29 mouse cellular contexts compared by ENCODE assay signal in the genomic region with DNA sequence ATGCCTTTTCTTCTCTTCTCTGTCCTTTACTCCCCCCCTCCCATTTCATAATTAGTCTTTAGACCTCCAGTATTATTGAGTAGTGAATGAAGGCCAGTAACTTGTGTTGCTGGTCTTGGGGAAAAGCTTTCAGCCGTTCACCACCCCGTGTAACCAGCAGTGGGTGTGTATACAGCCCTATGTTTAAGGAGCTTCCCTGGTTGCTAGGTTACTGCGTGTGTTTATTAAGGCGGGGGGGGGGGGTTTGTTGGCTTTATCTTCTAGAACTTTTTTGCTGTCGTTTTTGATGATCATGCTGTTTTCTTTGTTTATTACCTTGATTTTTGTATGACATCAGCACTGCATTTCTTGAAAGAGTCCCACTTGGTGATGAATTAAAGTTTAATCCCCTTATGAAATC.
DNase-seq lines count a peak whose midpoint lies in the region; ATAC-seq lines count a peak whose summit lies in the region.
"Had no signal": no experiment of that assay in that cellular context is flagged by ENCODE, and none has a peak within 500 bp of the region (broad histone marks: within the 10 kb centered on the region; RNA-seq: fewer than 3 reads in every experiment).

No protein-coding gene starts in this region.

- H3K27ac ChIP-seq in embryonic facial prominence, embryonic 11.5 days (replicated peaks; ENCODE audit: low read depth, low read length), result no peak overlapping the region
- no peak overlapping the region for H3K27ac ChIP-seq in embryonic facial prominence, embryonic 10.5 days (replicated peaks)
- no peak overlapping the region for H3K27ac ChIP-seq in hindbrain, embryonic 10.5 days
- H3K27ac ChIP-seq: heart, adult 2 months; heart, embryonic 15.5 days; hindbrain, embryonic 14.5 days; hindbrain, postnatal 0 days had no signal

- peaks cover 3% of the 10 kb centered on the region for H3K36me3 ChIP-seq in embryonic facial prominence, embryonic 11.5 days (replicated peaks; ENCODE audit: control insufficient read depth, insufficient read depth, low read depth, low read length)
- peaks cover 67% of the 10 kb centered on the region for H3K36me3 ChIP-seq in embryonic facial prominence, embryonic 10.5 days (replicated peaks)
- peaks cover 54% of the 10 kb centered on the region for H3K36me3 ChIP-seq in hindbrain, embryonic 10.5 days

- H3K9ac ChIP-seq in embryonic facial prominence, embryonic 11.5 days (replicated peaks; ENCODE audit: low read length), result no peak overlapping the region
- H3K9ac ChIP-seq: forebrain, postnatal 0 days; heart, embryonic 12.5 days; heart, embryonic 15.5 days; hindbrain, embryonic 14.5 days had no signal

- peak; percentile 25 for DNase-seq in embryonic facial prominence, embryonic 11.5 days (ENCODE audit: low spot score)
- DNase-seq in embryonic facial prominence, embryonic 10.5 days (ENCODE audit: low spot score), result no peak
- DNase-seq in CD4-positive helper T cell, adult 2 months (ENCODE audit: low read depth, low spot score), result peak; percentile 45
- peak; percentile 76 for DNase-seq in induced T-regulatory cell, adult 2 months (ENCODE audit: low read depth)
- DNase-seq in hindbrain, embryonic 10.5 days (ENCODE audit: low spot score), result no peak
- DNase-seq in testis, postnatal 14 days (ENCODE audit: low spot score), result no peak
- no peak for DNase-seq in gastrocnemius, adult 8-10 months (ENCODE audit: low spot score in 2 of 2)
- DNase-seq: adrenal gland, adult 8-10 months; adrenal gland, postnatal 25 days; B cell, adult 2 months; cerebellum, adult 11-12 months; cerebellum, adult 8-10 months; cerebellum, postnatal 10 days; cerebellum, postnatal 36 days; forebrain, postnatal 0 days; gastrocnemius, postnatal 10 days; gastrocnemius, postnatal 36 days; heart, adult 2 months; heart, postnatal 10 days; kidney, adult 2 months had no signal

- no peaks in the 10 kb centered on the region for H3K4me1 ChIP-seq in embryonic facial prominence, embryonic 11.5 days (ENCODE audit: control insufficient read depth, insufficient read depth, low read length)
- H3K4me1 ChIP-seq in embryonic facial prominence, embryonic 10.5 days, result peaks cover 14% of the 10 kb centered on the region
- peaks cover 20% of the 10 kb centered on the region for H3K4me1 ChIP-seq in hindbrain, embryonic 10.5 days (replicated peaks)

- no peaks in the 10 kb centered on the region for H3K9me3 ChIP-seq in embryonic facial prominence, embryonic 11.5 days (replicated peaks; ENCODE audit: control insufficient read depth, low read length)
- H3K9me3 ChIP-seq in embryonic facial prominence, embryonic 10.5 days, result no peaks in the 10 kb centered on the region
- H3K9me3 ChIP-seq in hindbrain, embryonic 10.5 days, result no peaks in the 10 kb centered on the region
- H3K9me3 ChIP-seq: heart, embryonic 12.5 days; heart, embryonic 15.5 days had no signal

- no peaks in the 10 kb centered on the region for H3K27me3 ChIP-seq in embryonic facial prominence, embryonic 11.5 days (ENCODE audit: control insufficient read depth, insufficient read depth, low read length)
- no peaks in the 10 kb centered on the region for H3K27me3 ChIP-seq in embryonic facial prominence, embryonic 10.5 days (replicated peaks; ENCODE audit: low read depth, poor library complexity, severe bottlenecking)
- no peaks in the 10 kb centered on the region for H3K27me3 ChIP-seq in hindbrain, embryonic 10.5 days (ENCODE audit: insufficient read depth, poor library complexity, severe bottlenecking)
- H3K27me3 ChIP-seq: CH12.LX; heart, embryonic 12.5 days; heart, embryonic 15.5 days had no signal

- no peak for ATAC-seq in embryonic facial prominence, embryonic 11.5 days (replicated peaks; ENCODE audit: insufficient number of reproducible peaks, low FRiP score, low TSS enrichment, low read depth)
- peak; percentile 53 for ATAC-seq in CD4-positive, CD25-positive, alpha-beta regulatory T cell, adult 4 months
- ATAC-seq: activated CD4-positive, CD25-positive, alpha-beta regulatory T cell, adult 4 months; forebrain, embryonic 14.5 days; forebrain, postnatal 0 days; hindbrain, postnatal 0 days; intestine, postnatal 0 days had no signal

- H3K4me3 ChIP-seq in embryonic facial prominence, embryonic 11.5 days (ENCODE audit: low read depth, low read length), result no peak overlapping the region
- H3K4me3 ChIP-seq in embryonic facial prominence, embryonic 10.5 days, result no peak overlapping the region
- no peak overlapping the region for H3K4me3 ChIP-seq in hindbrain, embryonic 10.5 days
- H3K4me3 ChIP-seq: heart, adult 2 months; heart, embryonic 12.5 days; heart, embryonic 15.5 days had no signal

- 11% methylated on average over 5 of the region's 5 CpGs for WGBS in embryonic facial prominence, embryonic 11.5 days
- 6% methylated on average over 5 of the region's 5 CpGs for WGBS in embryonic facial prominence, embryonic 10.5 days
- WGBS in hindbrain, embryonic 10.5 days, result 8% methylated on average over 5 of the region's 5 CpGs

- H3K4me2 ChIP-seq in embryonic facial prominence, embryonic 11.5 days (ENCODE audit: low read depth, low read length), result no peak overlapping the region
- H3K4me2 ChIP-seq: heart, embryonic 12.5 days; heart, embryonic 15.5 days; hindbrain, embryonic 14.5 days had no signal

Comparison
In these comparisons a context has a peak if more than half of its experiments do, and no peak if none do; other contexts are left out.
1. DNase-seq: peak in embryonic facial prominence, embryonic 11.5 days (single experiment), CD4-positive helper T cell, adult 2 months (single experiment) and induced T-regulatory cell, adult 2 months (single experiment); none in embryonic facial prominence, embryonic 10.5 days (single experiment), hindbrain, embryonic 10.5 days (single experiment), testis, postnatal 14 days (single experiment) and gastrocnemius, adult 8-10 months (0 of 2).